Mouse (Mus musculus): ENCODE measurements around the gene Gstk1.

- no peak for TF ChIP-seq CTCF (IDR thresholded peaks at IDR 0.05)
- no peak for TF ChIP-seq POLR2A (IDR thresholded peaks at IDR 0.05; ENCODE audit: insufficient read depth, low read depth, low read length)
- no peak for TF ChIP-seq EP300 (IDR thresholded peaks at IDR 0.05; ENCODE audit: insufficient read depth, low read depth, low read length)
Measured at GRCm38 (mm10) chr6:42199498-42199897, 46.2 kb upstream of the Gstk1 start.

Measured in heart, adult 2 months (tissue).